Mouse (Mus musculus) macrophage (primary cell): ENCODE results near the gene Rnf149. TPM values are rescaled to one million over a fixed set of nuclear protein-coding genes. Genes with fewer than 3 reads are reported as not detected.

Experiments
- H3K27ac ChIP-seq: fragments of 350-480 bp; formaldehyde crosslinking; 2 replicates; pipeline ENCODE4 v1.9.0; 2021
- H3K36me3 ChIP-seq: fragments of 350-480 bp; formaldehyde crosslinking; 2 replicates; pipeline ENCODE4 v1.9.0; 2021; ENCODE audit errors: inconsistent target
- H3K4me3 ChIP-seq: fragments of 350-480 bp; formaldehyde crosslinking; 2 replicates; pipeline ENCODE4 v1.9.0; 2021; ENCODE audit errors: inconsistent target
- H3K79me2 ChIP-seq: fragments of 350-480 bp; formaldehyde crosslinking; 2 replicates; pipeline ENCODE4 v1.9.0; 2021; ENCODE audit errors: inconsistent target
- WGBS: methylation state at CpG from one replicate; pipeline ENCODE4 v1.1.7; 2026; ENCODE audit warnings: inconsistent platforms; ENCODE audit not compliant: missing documents; 5-methylcytosine and 5-hydroxymethylcytosine counted together
- polyA plus RNA-seq: library from polyadenylated mRNA; stranded (reverse); fragments of 250-400 nt; gene quantifications from 3 replicates; pipeline ENCODE4 v1.2.4, GENCODE M21; 2018; ENCODE audit warnings: inconsistent platforms

The Rnf149 gene
- polyA plus RNA-seq, 1 experiment from 2014 or later: 137 TPM

- 40% methylated on average over 13 of the region's 13 CpGs for WGBS
- Histone ChIP-seq H3K4me3 (no peak overlapping the region), H3K79me2 (no peaks in the 10 kb centered on the region), H3K27ac (no peak overlapping the region), H3K36me3 (no peaks in the 10 kb centered on the region)
Measured at GRCm38 (mm10) chr1:39530258-39530943, 46.8 kb downstream of the Rnf149 start.

GRCm38 (mm10) chr1:39528319-39528718, 48.9 kb downstream of the Rnf149 start:
- H3K4me3 ChIP-seq: no peak overlapping the region
- WGBS: 63% methylated on average over 6 of the region's 6 CpGs
- H3K36me3 ChIP-seq: no peaks in the 10 kb centered on the region

GRCm38 (mm10) chr1:39527432-39527831, 49.8 kb downstream of the Rnf149 start:
- no peak overlapping the region for H3K4me3 ChIP-seq
- H3K27ac ChIP-seq: no peak overlapping the region
- WGBS: 15% methylated on average over 7 of the region's 7 CpGs
- H3K36me3 ChIP-seq: no peaks in the 10 kb centered on the region
- H3K79me2 ChIP-seq: no peaks in the 10 kb centered on the region

More at GRCm38 (mm10) chr1:39528319-39528718, 48.9 kb downstream of the Rnf149 start:
- Histone ChIP-seq H3K79me2 (no peaks in the 10 kb centered on the region), H3K27ac (no peak overlapping the region)

- Histone ChIP-seq H3K27ac (no peak overlapping the region), H3K4me3 (no peak overlapping the region), H3K36me3 (no peaks in the 10 kb centered on the region), H3K79me2 (no peaks in the 10 kb centered on the region)
- WGBS: 83% methylated on average over 9 of the region's 9 CpGs
Measured at GRCm38 (mm10) chr1:39526371-39527167, 50.6 kb downstream of the Rnf149 start.

- Histone ChIP-seq H3K36me3 (no peaks in the 10 kb centered on the region), H3K4me3 (no peak overlapping the region), H3K79me2 (no peaks in the 10 kb centered on the region), H3K27ac (peak overlapping the region; percentile 19; the same call in 1 of the 2 replicates)
- WGBS: 4% methylated on average over 7 of the region's 7 CpGs
Measured at GRCm38 (mm10) chr1:39525763-39526162, 51.4 kb downstream of the Rnf149 start.

- Histone ChIP-seq H3K79me2 (no peaks in the 10 kb centered on the region), H3K4me3 (no peak overlapping the region), H3K27ac (no peak overlapping the region), H3K36me3 (no peaks in the 10 kb centered on the region)
- 24% methylated on average over 5 of the region's 5 CpGs for WGBS
Measured at GRCm38 (mm10) chr1:39522519-39522918, 54.7 kb downstream of the Rnf149 start.

- H3K27ac ChIP-seq: no peak overlapping the region
- no peaks in the 10 kb centered on the region for H3K79me2 ChIP-seq
- WGBS: 92% methylated on average over 5 of the region's 7 CpGs
- H3K36me3 ChIP-seq: no peaks in the 10 kb centered on the region
- no peak overlapping the region for H3K4me3 ChIP-seq
Measured at GRCm38 (mm10) chr1:39521326-39521725, 55.9 kb downstream of the Rnf149 start.

- WGBS: 94% methylated on average over 9 of the region's 10 CpGs
- Histone ChIP-seq H3K4me3 (no peak overlapping the region), H3K79me2 (no peaks in the 10 kb centered on the region), H3K36me3 (no peaks in the 10 kb centered on the region), H3K27ac (no peak overlapping the region)
Measured at GRCm38 (mm10) chr1:39515303-39515991, 61.8 kb downstream of the Rnf149 start.

GRCm38 (mm10) chr1:39512183-39512582, 65.0 kb downstream of the Rnf149 start:
- Histone ChIP-seq H3K4me3 (no peak overlapping the region), H3K27ac (no peak overlapping the region), H3K36me3 (no peaks in the 10 kb centered on the region), H3K79me2 (no peaks in the 10 kb centered on the region)
- 100% methylated on average over 1 of the region's 1 CpGs for WGBS

- Histone ChIP-seq H3K79me2 (no peaks in the 10 kb centered on the region), H3K4me3 (no peak overlapping the region), H3K36me3 (no peaks in the 10 kb centered on the region), H3K27ac (no peak overlapping the region)
- 79% methylated on average over 8 of the region's 8 CpGs for WGBS
Measured at GRCm38 (mm10) chr1:39511775-39512174, 65.4 kb downstream of the Rnf149 start.

- no peaks in the 10 kb centered on the region for H3K36me3 ChIP-seq
- 88% methylated on average over 9 of the region's 9 CpGs for WGBS
- no peaks in the 10 kb centered on the region for H3K79me2 ChIP-seq
- no peak overlapping the region for H3K27ac ChIP-seq
- no peak overlapping the region for H3K4me3 ChIP-seq
Measured at GRCm38 (mm10) chr1:39505600-39505999, 71.6 kb downstream of the Rnf149 start.

- Histone ChIP-seq H3K4me3 (no peak overlapping the region), H3K36me3 (no peaks in the 10 kb centered on the region), H3K27ac (no peak overlapping the region), H3K79me2 (no peaks in the 10 kb centered on the region)
- WGBS: 0% methylated on average over 1 of the region's 1 CpGs
Measured at GRCm38 (mm10) chr1:39504261-39504660, 72.9 kb downstream of the Rnf149 start.

GRCm38 (mm10) chr1:39502817-39503633, 74.2 kb downstream of the Rnf149 start:
- no peaks in the 10 kb centered on the region for H3K79me2 ChIP-seq
- H3K4me3 ChIP-seq: no peak overlapping the region
- 25% methylated on average over 17 of the region's 17 CpGs for WGBS
- peak overlapping the region; percentile 38 for H3K27ac ChIP-seq
- no peaks in the 10 kb centered on the region for H3K36me3 ChIP-seq
